Mouse (Mus musculus) macrophage (primary cell): ENCODE results near the gene Snap25. TPM values are rescaled to one million over a fixed set of nuclear protein-coding genes. Genes with fewer than 3 reads are reported as not detected.

ENCODE experiments used
- H3K27ac ChIP-seq: fragments of 350-480 bp; formaldehyde crosslinking; 2 replicates; pipeline ENCODE4 v1.9.0; 2021
- H3K36me3 ChIP-seq: fragments of 350-480 bp; formaldehyde crosslinking; 2 replicates; pipeline ENCODE4 v1.9.0; 2021; ENCODE audit errors: inconsistent target
- H3K4me3 ChIP-seq: fragments of 350-480 bp; formaldehyde crosslinking; 2 replicates; pipeline ENCODE4 v1.9.0; 2021; ENCODE audit errors: inconsistent target
- H3K79me2 ChIP-seq: fragments of 350-480 bp; formaldehyde crosslinking; 2 replicates; pipeline ENCODE4 v1.9.0; 2021; ENCODE audit errors: inconsistent target
- WGBS: methylation state at CpG from one replicate; pipeline ENCODE4 v1.1.7; 2026; ENCODE audit warnings: inconsistent platforms; ENCODE audit not compliant: missing documents; 5-methylcytosine and 5-hydroxymethylcytosine counted together
- polyA plus RNA-seq: library from polyadenylated mRNA; stranded (reverse); fragments of 250-400 nt; gene quantifications from 3 replicates; pipeline ENCODE4 v1.2.4, GENCODE M21; 2018; ENCODE audit warnings: inconsistent platforms

Snap25 gene
- polyA plus RNA-seq, 1 experiment from 2014 or later, result not detected

DNA sequence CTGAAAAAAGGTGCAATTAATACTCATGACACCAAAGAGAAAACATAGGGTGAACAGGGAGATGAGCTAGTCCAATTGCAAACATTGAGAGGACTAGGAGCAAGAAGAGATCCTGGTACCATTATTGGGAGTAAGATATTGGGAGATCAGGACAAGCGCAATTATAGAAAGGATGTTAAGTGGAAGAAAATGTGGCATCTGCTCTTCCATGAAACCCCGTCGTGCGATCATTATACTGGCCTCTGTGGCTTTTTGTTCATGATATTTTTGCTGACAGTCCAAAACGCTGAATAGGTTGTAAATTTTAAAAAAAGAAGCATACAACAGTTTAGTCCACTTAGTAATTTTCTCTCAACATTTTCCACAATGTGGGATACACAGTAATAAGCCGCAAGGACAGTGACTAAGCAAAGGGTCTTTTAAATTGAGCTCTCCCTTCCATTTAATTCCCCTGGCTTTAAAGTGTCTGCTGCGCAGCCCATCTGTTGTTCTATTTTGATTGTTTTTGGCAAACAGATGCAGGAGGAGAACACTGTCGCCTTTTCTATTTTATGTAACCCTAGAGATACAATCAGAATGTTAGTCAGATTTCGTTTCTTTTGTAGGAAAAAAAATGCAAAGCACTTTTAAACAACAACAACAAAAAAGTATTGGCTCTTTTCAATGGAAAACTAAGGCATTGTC lies 103.6 kb downstream of the Snap25 start:
- Histone ChIP-seq H3K79me2 (no peaks in the 10 kb centered on the region), H3K27ac (no peak overlapping the region), H3K36me3 (no peaks in the 10 kb centered on the region), H3K4me3 (no peak overlapping the region)
- WGBS, result 83% methylated on average over 9 of the region's 9 CpGs

DNA sequence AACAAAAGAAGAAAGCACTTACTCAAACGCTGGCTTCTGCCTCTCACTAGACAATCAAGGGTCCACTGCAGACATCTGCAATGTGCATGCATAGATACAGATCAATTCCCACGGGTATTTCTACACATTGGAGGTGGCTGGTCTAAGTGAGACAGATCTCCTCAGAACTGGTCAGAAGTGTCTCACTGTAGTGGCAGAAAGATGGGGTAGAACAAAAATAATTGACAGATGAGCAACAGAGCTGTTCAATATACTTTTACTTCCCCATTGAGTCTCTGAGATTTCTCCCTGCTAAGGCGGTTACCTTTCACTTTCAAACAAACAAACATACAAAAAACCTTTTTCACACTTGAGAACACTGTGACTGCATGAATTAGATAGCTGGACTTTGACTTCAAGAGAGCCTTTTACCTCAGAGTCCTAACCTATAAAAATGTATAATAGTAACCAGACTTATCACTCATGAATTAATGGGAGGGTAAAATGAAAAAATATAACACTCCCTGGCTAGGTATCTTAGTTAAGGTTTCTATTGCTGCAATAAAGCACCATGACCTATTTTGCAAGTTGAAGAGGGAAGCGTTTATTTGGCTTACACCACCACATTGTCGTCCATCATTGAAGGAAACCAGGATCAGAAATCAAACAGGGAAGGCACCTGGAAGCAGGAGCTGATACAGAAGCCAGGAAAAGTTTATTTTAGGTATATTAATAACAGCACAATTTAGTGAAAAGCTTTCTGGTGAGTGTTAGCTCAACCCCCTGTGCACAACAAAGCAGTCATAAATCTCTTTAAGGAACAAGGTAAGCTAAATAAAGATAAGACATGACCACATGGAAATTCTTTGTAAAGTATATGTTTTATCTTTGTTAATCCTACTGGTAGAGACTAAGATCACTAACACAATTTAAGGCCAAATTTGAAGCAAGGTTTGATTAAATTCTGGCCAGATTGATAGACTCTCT lies 110.8 kb downstream of the Snap25 start:
- no peaks in the 10 kb centered on the region for H3K36me3 ChIP-seq
- H3K4me3 ChIP-seq, result no peak overlapping the region
- H3K79me2 ChIP-seq, result no peaks in the 10 kb centered on the region
- WGBS, result 47% methylated on average over 5 of the region's 5 CpGs
- H3K27ac ChIP-seq, result no peak overlapping the region

DNA sequence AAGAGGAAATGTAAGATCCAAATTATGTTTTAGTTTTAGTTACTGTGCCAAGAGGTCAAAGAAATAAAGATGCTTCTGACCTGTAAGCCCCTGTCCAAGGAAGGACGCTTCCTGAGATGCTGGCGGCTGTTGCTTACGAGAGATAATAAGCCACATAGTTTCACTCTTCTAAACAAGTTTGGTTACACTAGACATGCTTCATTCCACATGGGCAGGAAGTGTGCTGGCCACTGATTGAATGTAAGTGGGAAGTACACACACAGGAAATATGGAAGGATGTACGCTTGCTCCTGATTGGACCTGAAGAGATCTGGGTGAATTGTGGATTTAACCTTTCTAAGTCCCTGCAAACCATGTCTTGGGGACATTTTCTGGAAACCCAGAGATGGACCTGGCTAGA lies 114.4 kb downstream of the Snap25 start:
- no peak overlapping the region for H3K27ac ChIP-seq
- no peaks in the 10 kb centered on the region for H3K79me2 ChIP-seq
- no peaks in the 10 kb centered on the region for H3K36me3 ChIP-seq
- WGBS, result 33% methylated on average over 4 of the region's 4 CpGs
- no peak overlapping the region for H3K4me3 ChIP-seq

Other genes starting within 250 kb of the Snap25 start
- gene Ankef1, start 211.5 kb upstream of the Snap25 start, polyA plus RNA-seq, result not detected in 3 replicates
- 17.0 TPM in 1 of 3 replicates, not detected in the others for gene AL731706.2, start 172.2 kb downstream of the Snap25 start, polyA plus RNA-seq
- 3.9 to 6.4 TPM (median 4.0 TPM) in 3 replicates for gene Slx4ip, start 177.8 kb downstream of the Snap25 start, polyA plus RNA-seq
- 6.9 to 25.4 TPM (median 19.1 TPM) in 3 replicates for gene AL731706.1, start 177.9 kb downstream of the Snap25 start, polyA plus RNA-seq
- 4.2 to 14.7 TPM (median 6.5 TPM) in 3 replicates for gene Mkks, start 177.9 kb downstream of the Snap25 start, polyA plus RNA-seq